Mouse (Mus musculus) intestine, embryonic 14.5 days (tissue): Measurements from ENCODE around the gene Fbf1. TPM values are rescaled to one million over a fixed set of nuclear protein-coding genes. Genes with fewer than 3 reads are reported as not detected.
"Not testable (repeated sequence)": the region's sequence is repeated elsewhere in the genome, so short reads cannot be mapped to it uniquely, and the experiment has no call there.

Source experiments
- ATAC-seq: fragments of 200-750 bp; cut with Nextera tagmentation; replicated peaks from 2 replicates; pipeline ENCODE4 v1.8.0; 2017; ENCODE audit warnings: low read depth, moderate number of reproducible peaks, moderate TSS enrichment, moderate library complexity; ENCODE audit not compliant: low FRiP score, low TSS enrichment
- DNase-seq: peaks from one replicate; pipeline ENCODE4 v3.0.0-alpha.2; 2018; ENCODE audit warnings: low spot score
- H3K27ac ChIP-seq: fragments of 300-500 bp; sonication (generic); 2 replicates; pipeline ENCODE4 v1.5.1; 2014; ENCODE audit warnings: low read depth, mild to moderate bottlenecking, control low read depth
- H3K27me3 ChIP-seq: fragments of 300-500 bp; sonication (generic); replicated peaks from 2 replicates; pipeline ENCODE4 v1.6.1; 2014; ENCODE audit warnings: low read length, control low read depth; ENCODE audit not compliant: control insufficient read depth, insufficient read depth
- H3K36me3 ChIP-seq: fragments of 300-500 bp; sonication (generic); 2 replicates; pipeline ENCODE4 v1.6.1; 2014; ENCODE audit warnings: low read length, control low read depth; ENCODE audit not compliant: control insufficient read depth, insufficient read depth
- H3K4me1 ChIP-seq: fragments of 300-500 bp; sonication (generic); replicated peaks from 2 replicates; pipeline ENCODE4 v1.6.1; 2014; ENCODE audit warnings: low read length, control low read depth, mixed read lengths; ENCODE audit not compliant: control insufficient read depth, insufficient read depth
- H3K4me2 ChIP-seq: fragments of 300-500 bp; sonication (generic); 2 replicates; pipeline ENCODE4 v1.6.1; 2014; ENCODE audit warnings: low read length
- H3K4me3 ChIP-seq: fragments of 300-500 bp; sonication (generic); 2 replicates; pipeline ENCODE4 v1.5.1; 2014; ENCODE audit warnings: low read depth, low read length, control low read depth, mixed read lengths
- H3K9ac ChIP-seq: fragments of 300-500 bp; sonication (generic); 2 replicates; pipeline ENCODE4 v1.6.1; 2014; ENCODE audit warnings: mild to moderate bottlenecking, low read length
- H3K9me3 ChIP-seq: fragments of 300-500 bp; sonication (generic); 2 replicates; pipeline ENCODE4 v1.6.1; 2016; ENCODE audit warnings: low read length, control low read depth; ENCODE audit not compliant: control insufficient read depth
- WGBS: fragments of 180-500 bp; shearing (Covaris S2); extraction: QIAGEN DNeasy Blood & Tissue Kit; methylation state at CpG from one replicate; pipeline ENCODE4 v1.1.7; 2014; 5-methylcytosine and 5-hydroxymethylcytosine counted together
- polyA plus RNA-seq: library from polyadenylated mRNA; unstranded; fragments of >200 nt; fragmentation: Nextera tagmentation; extraction: Ambion mirVana; gene quantifications from 2 replicates; pipeline ENCODE4 v1.2.1, GENCODE M21; 2014

The Fbf1 gene
- polyA plus RNA-seq, 1 experiment from 2014 or later, result 22.8 TPM

- H3K4me3 ChIP-seq, result peak within 1 kb of the TSS; percentile 3
- peaks cover 18% of the 10 kb centered on the region for H3K4me1 ChIP-seq
Observed at GRCm38 (mm10) chr11:116127156-116127980, 40.6 kb downstream of the Fbf1 start, which contains the start of gene Trim47. Trim47 (minus strand) TSS chr11:116127210.

GRCm38 (mm10) chr11:116126261-116126660 lies 41.7 kb downstream of the Fbf1 start:
- Histone ChIP-seq H3K4me2 (no peak overlapping the region), H3K4me1 (peaks cover 18% of the 10 kb centered on the region), H3K27me3 (no peaks in the 10 kb centered on the region), H3K36me3 (peaks cover 19% of the 10 kb centered on the region), H3K9me3 (no peaks in the 10 kb centered on the region), H3K9ac (no peak overlapping the region), H3K27ac (no peak overlapping the region), H3K4me3 (no peak overlapping the region)
- ATAC-seq (no peak), DNase-seq (no peak)
- WGBS, result 92% methylated on average over 15 of the region's 15 CpGs

More at GRCm38 (mm10) chr11:116127156-116127980, 40.6 kb downstream of the Fbf1 start, which contains the start of gene Trim47:
- DNase-seq, result peak; percentile 84
- H3K36me3 ChIP-seq, result peaks cover 27% of the 10 kb centered on the region
- no peaks in the 10 kb centered on the region for H3K27me3 ChIP-seq
- H3K9me3 ChIP-seq, result no peaks in the 10 kb centered on the region
- H3K9ac ChIP-seq, result peak within 1 kb of the TSS; percentile 29; the same call in 1 of the 2 replicates
- no peak; the same call in 1 of the 2 replicates for ATAC-seq
- peak within 1 kb of the TSS; percentile 30 for H3K4me2 ChIP-seq
- peak within 1 kb of the TSS; percentile 36; the same call in 1 of the 2 replicates for H3K27ac ChIP-seq
- 23% methylated on average over 23 of the region's 23 CpGs for WGBS

- H3K4me3 ChIP-seq, H3K4me1 ChIP-seq, H3K27ac ChIP-seq, H3K9ac ChIP-seq, DNase-seq, ATAC-seq, H3K9me3 ChIP-seq, H3K27me3 ChIP-seq, H3K4me2 ChIP-seq: not testable (repeated sequence)
- peaks cover 19% of the 10 kb centered on the region for H3K36me3 ChIP-seq
- whole genome bisulfite sequencing, result 93% methylated on average over 8 of the region's 8 CpGs
Observed at GRCm38 (mm10) chr11:116121731-116122245, 46.2 kb downstream of the Fbf1 start.

GRCm38 (mm10) chr11:116117819-116118218 lies 50.1 kb downstream of the Fbf1 start:
- Histone ChIP-seq H3K4me2 (no peak overlapping the region), H3K36me3 (peaks cover 3% of the 10 kb centered on the region; the same call in 1 of the 2 replicates), H3K27me3 (no peaks in the 10 kb centered on the region), H3K27ac (no peak overlapping the region), H3K9me3 (no peaks in the 10 kb centered on the region), H3K9ac (no peak overlapping the region), H3K4me3 (no peak overlapping the region), H3K4me1 (no peaks in the 10 kb centered on the region)
- ATAC-seq, result no peak
- DNase-seq, result no peak

GRCm38 (mm10) chr11:116117241-116117640 lies 50.7 kb downstream of the Fbf1 start:
- Histone ChIP-seq H3K9ac (no peak overlapping the region), H3K36me3 (no peaks in the 10 kb centered on the region), H3K27me3 (no peaks in the 10 kb centered on the region), H3K27ac (no peak overlapping the region), H3K4me2 (no peak overlapping the region), H3K9me3 (no peaks in the 10 kb centered on the region), H3K4me3 (no peak overlapping the region), H3K4me1 (no peaks in the 10 kb centered on the region)
- 69% methylated on average over 12 of the region's 12 CpGs for WGBS
- no peak for DNase-seq
- no peak for ATAC-seq

DNA sequence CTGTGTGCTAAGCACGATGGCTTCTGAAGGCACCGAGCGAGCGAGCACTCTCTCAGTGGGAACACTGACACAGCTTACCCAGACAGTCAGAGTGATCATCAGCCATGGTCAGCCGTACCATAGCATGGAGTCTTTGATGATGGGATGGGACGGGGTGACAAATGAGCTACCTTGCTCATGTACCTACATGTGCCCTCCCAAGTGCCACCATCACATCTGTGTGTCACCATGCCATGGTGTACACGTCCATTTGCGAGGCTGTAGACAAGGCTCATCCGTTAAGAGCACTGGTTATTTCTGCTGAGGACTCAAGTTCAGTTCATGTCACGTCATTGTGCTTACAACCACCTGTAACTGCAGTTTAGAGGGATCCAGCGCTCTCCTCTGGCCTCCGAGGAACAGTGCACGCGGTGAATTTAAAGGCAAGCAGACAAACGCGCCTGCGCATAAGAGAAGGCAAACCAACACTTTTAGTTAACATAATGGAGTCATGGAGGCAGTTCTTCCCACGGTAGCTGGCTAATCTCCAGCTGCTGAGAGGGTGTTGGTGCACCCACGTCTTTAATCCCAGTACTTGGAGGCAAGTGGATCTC lies 56.3 kb downstream of the Fbf1 start:
- H3K4me1 ChIP-seq, result peaks cover 13% of the 10 kb centered on the region
- peaks cover 44% of the 10 kb centered on the region for H3K27me3 ChIP-seq
- WGBS, result 88% methylated on average over 19 of the region's 19 CpGs
- H3K9me3 ChIP-seq, result no peaks in the 10 kb centered on the region
- H3K4me2 ChIP-seq, result no peak overlapping the region
- no peak overlapping the region for H3K4me3 ChIP-seq
- ATAC-seq (no peak), DNase-seq (no peak)
- no peaks in the 10 kb centered on the region for H3K36me3 ChIP-seq
- no peak overlapping the region for H3K27ac ChIP-seq
- H3K9ac ChIP-seq, result no peak overlapping the region

GRCm38 (mm10) chr11:116111067-116111466 lies 56.9 kb downstream of the Fbf1 start:
- Histone ChIP-seq H3K4me3 (no peak overlapping the region), H3K27me3 (peaks cover 45% of the 10 kb centered on the region), H3K36me3 (no peaks in the 10 kb centered on the region), H3K9ac (no peak overlapping the region), H3K4me2 (no peak overlapping the region), H3K27ac (no peak overlapping the region), H3K9me3 (no peaks in the 10 kb centered on the region), H3K4me1 (peaks cover 19% of the 10 kb centered on the region)
- DNase-seq (no peak), ATAC-seq (no peak)
- WGBS, result 84% methylated on average over 4 of the region's 4 CpGs

- Histone ChIP-seq H3K27me3 (peaks cover 45% of the 10 kb centered on the region), H3K27ac (no peak overlapping the region), H3K4me1 (peaks cover 21% of the 10 kb centered on the region), H3K9ac (peak overlapping the region; percentile 27; the same call in 1 of the 2 replicates), H3K4me3 (peak overlapping the region; percentile 42), H3K36me3 (no peaks in the 10 kb centered on the region), H3K9me3 (no peaks in the 10 kb centered on the region), H3K4me2 (peak overlapping the region; percentile 68)
- ATAC-seq (no peak), DNase-seq (no peak)
- WGBS, result 18% methylated on average over 10 of the region's 10 CpGs
Observed at GRCm38 (mm10) chr11:116110540-116110939, 57.4 kb downstream of the Fbf1 start.
